Mouse (Mus musculus) MEL (cell line): ENCODE measurements around the gene Slc7a5.

Source experiments
- CHD1 ChIP-seq: IDR thresholded peaks from 2 replicates; pipeline ENCODE4 v1.6.1; 2012; ENCODE audit warnings: low read depth, mild to moderate bottlenecking, inconsistent platforms, low read length, improper control_type of control experiment
- CHD2 ChIP-seq: IDR thresholded peaks from 2 replicates; pipeline ENCODE4 v1.6.1; 2011; ENCODE audit warnings: low read length, improper control_type of control experiment
- CTCF ChIP-seq, 3 experiments: IDR thresholded peaks in 2 of 3; conservative IDR thresholded peaks in 1 of 3; 2 replicates each; pipeline ENCODE4 v1.5.1; 2011 to 2012; ENCODE audit warnings: low read length in 3 of 3, low read depth in 2 of 3, mild to moderate bottlenecking in 2 of 3, improper control_type of control experiment in 1 of 3, inconsistent platforms in 1 of 3, mixed read lengths in 1 of 3, moderate library complexity in 1 of 3; ENCODE audit not compliant: control insufficient read depth in 1 of 3, insufficient read depth in 1 of 3, poor library complexity in 1 of 3, severe bottlenecking in 1 of 3
- ETS1 ChIP-seq: IDR thresholded peaks from 2 replicates; pipeline ENCODE4 v1.6.1; 2012; ENCODE audit warnings: low read depth, mild to moderate bottlenecking, inconsistent platforms, low read length, improper control_type of control experiment, moderate library complexity
- MAFK ChIP-seq: IDR thresholded peaks from 2 replicates; pipeline ENCODE4 v1.6.1; 2011; ENCODE audit warnings: low read depth, mild to moderate bottlenecking, low read length, improper control_type of control experiment, borderline replicate concordance
- MEF2A ChIP-seq: IDR thresholded peaks from 2 replicates; pipeline ENCODE4 v1.6.1; 2014; ENCODE audit warnings: low read depth, mild to moderate bottlenecking, inconsistent platforms, low read length, improper control_type of control experiment; ENCODE audit not compliant: poor library complexity, insufficient replicate concordance, severe bottlenecking; ENCODE audit errors: extremely low read depth
- POLR2A ChIP-seq, 2 experiments: IDR thresholded peaks; 2 replicates each; pipeline ENCODE4 v1.6.1; 2011 to 2012; ENCODE audit warnings: low read length in 2 of 2, mild to moderate bottlenecking in 2 of 2, control low read depth in 1 of 2, improper control_type of control experiment in 1 of 2, low read depth in 1 of 2, moderate library complexity in 1 of 2; ENCODE audit not compliant: control insufficient read depth in 1 of 2, insufficient read depth in 1 of 2, poor library complexity in 1 of 2

DNA sequence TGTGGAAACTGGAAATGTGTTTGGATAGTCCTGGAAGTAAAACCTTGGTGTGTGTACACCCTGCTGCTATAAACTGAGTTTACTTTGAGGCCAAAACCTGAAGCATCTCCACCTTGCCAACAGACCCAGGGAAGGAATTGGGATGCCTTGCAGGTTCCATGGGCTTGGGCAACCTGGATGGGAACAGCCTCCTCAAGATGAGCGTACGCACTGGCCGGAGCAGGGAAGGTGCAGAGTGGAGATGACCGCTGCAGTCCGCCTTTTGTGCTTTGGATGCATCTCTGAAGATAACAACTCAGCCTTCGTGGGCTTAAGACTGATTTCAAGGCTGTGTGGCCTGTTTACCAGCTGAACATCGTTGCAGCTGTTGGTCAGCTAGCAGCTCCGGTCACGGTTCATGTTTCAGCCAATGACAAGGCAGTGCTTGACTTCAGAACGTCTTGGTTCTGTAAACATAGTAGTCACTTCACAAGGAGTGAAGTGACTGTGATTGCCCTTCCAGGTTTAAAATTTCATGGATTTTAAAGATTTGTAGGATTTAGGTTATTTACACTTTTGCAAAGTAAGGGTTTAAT is 47.6 kb upstream of the Slc7a5 start:
- TF ChIP-seq CTCF (IDR thresholded peaks at IDR 0.05 in 2 of 3, conservative IDR thresholded peaks at IDR 0.05 in 1 of 3; ENCODE audit: control insufficient read depth in 1 of 3, insufficient read depth in 1 of 3, low read depth in 2 of 3, low read length in 3 of 3, poor library complexity in 1 of 3, severe bottlenecking in 1 of 3) (no peak), MAFK (no peak), CHD1 (no peak), MEF2A (no peak), CHD2 (no peak), ETS1 (no peak), POLR2A (IDR thresholded peaks at IDR 0.05; ENCODE audit: control insufficient read depth in 1 of 2, insufficient read depth in 1 of 2, low read depth in 1 of 2, low read length in 2 of 2, poor library complexity in 1 of 2) (no peak)
